Mouse (Mus musculus): ENCODE measurements at regions not wholly inside any gene's neighbourhood (a gene's known extent, or its start where the extent isn't known, plus 50 kb on each side); places are given as distances from the start of the nearest gene placed in this dataset.

- Histone ChIP-seq H3K27ac (ENCODE audit: low read depth) (no peak overlapping the region), H3K36me3 (replicated peaks; ENCODE audit: control insufficient read depth, insufficient read depth, low read length) (no peaks in the 10 kb centered on the region), H3K9me3 (replicated peaks; ENCODE audit: control insufficient read depth, low read length) (no peaks in the 10 kb centered on the region), H3K4me1 (ENCODE audit: control insufficient read depth, insufficient read depth) (no peaks in the 10 kb centered on the region), H3K9ac (replicated peaks; ENCODE audit: low read depth, low read length) (no peak overlapping the region), H3K4me2 (ENCODE audit: low read depth, low read length) (no peak overlapping the region), H3K4me3 (ENCODE audit: low read depth, low read length) (no peak overlapping the region), H3K27me3 (ENCODE audit: control insufficient read depth, insufficient read depth, low read length) (no peaks in the 10 kb centered on the region)
- TF ChIP-seq EP300 (IDR thresholded peaks at IDR 0.05; ENCODE audit: low read depth), result no peak
- no peak for TF ChIP-seq CTCF (IDR thresholded peaks at IDR 0.05; ENCODE audit: low read depth)
- DNase-seq (ENCODE audit: low spot score) (no peak), ATAC-seq (ENCODE audit: insufficient read depth, low read depth) (no peak)
Measured at GRCm38 (mm10) chr1:141974329-141974728, 1666.1 kb upstream of the B3galt2 start.

GRCm38 (mm10) chr1:141999769-142000168 is 1640.7 kb upstream of the B3galt2 start:
- no peaks in the 10 kb centered on the region for H3K4me1 ChIP-seq (ENCODE audit: control insufficient read depth, insufficient read depth)

GRCm38 (mm10) chr1:142000335-142000734 is 1640.1 kb upstream of the B3galt2 start:
- TF ChIP-seq EP300 (IDR thresholded peaks at IDR 0.05; ENCODE audit: low read depth) (no peak), CTCF (IDR thresholded peaks at IDR 0.05; ENCODE audit: low read depth) (no peak)
- H3K27me3 ChIP-seq (ENCODE audit: control insufficient read depth, insufficient read depth, low read length), result no peaks in the 10 kb centered on the region
- WGBS, result 80% methylated on average over 4 of the region's 4 CpGs
- no peaks in the 10 kb centered on the region for H3K4me1 ChIP-seq (ENCODE audit: control insufficient read depth, insufficient read depth)
- no peak overlapping the region for H3K4me2 ChIP-seq (ENCODE audit: low read depth, low read length)
- no peaks in the 10 kb centered on the region for H3K36me3 ChIP-seq (replicated peaks; ENCODE audit: control insufficient read depth, insufficient read depth, low read length)
- no peak for DNase-seq (ENCODE audit: low spot score)
- no peak overlapping the region for H3K27ac ChIP-seq (ENCODE audit: low read depth)
- ATAC-seq (ENCODE audit: insufficient read depth, low read depth), result no peak
- H3K9me3 ChIP-seq (replicated peaks; ENCODE audit: control insufficient read depth, low read length), result no peaks in the 10 kb centered on the region
- no peak overlapping the region for H3K9ac ChIP-seq (replicated peaks; ENCODE audit: low read depth, low read length)
- no peak overlapping the region for H3K4me3 ChIP-seq (ENCODE audit: low read depth, low read length)

More at GRCm38 (mm10) chr1:141999769-142000168, 1640.7 kb upstream of the B3galt2 start:
- Histone ChIP-seq H3K9me3 (replicated peaks; ENCODE audit: control insufficient read depth, low read length) (no peaks in the 10 kb centered on the region), H3K27me3 (ENCODE audit: control insufficient read depth, insufficient read depth, low read length) (no peaks in the 10 kb centered on the region), H3K4me2 (ENCODE audit: low read depth, low read length) (no peak overlapping the region), H3K36me3 (replicated peaks; ENCODE audit: control insufficient read depth, insufficient read depth, low read length) (no peaks in the 10 kb centered on the region), H3K27ac (ENCODE audit: low read depth) (no peak overlapping the region), H3K4me3 (ENCODE audit: low read depth, low read length) (no peak overlapping the region), H3K9ac (replicated peaks; ENCODE audit: low read depth, low read length) (no peak overlapping the region)
- TF ChIP-seq EP300 (IDR thresholded peaks at IDR 0.05; ENCODE audit: low read depth), result no peak
- no peak for TF ChIP-seq CTCF (IDR thresholded peaks at IDR 0.05; ENCODE audit: low read depth)
- no peak for ATAC-seq (ENCODE audit: insufficient read depth, low read depth)
- DNase-seq (ENCODE audit: low spot score), result no peak

- no peaks in the 10 kb centered on the region for H3K27me3 ChIP-seq (ENCODE audit: control insufficient read depth, insufficient read depth, low read length)
- H3K27ac ChIP-seq (ENCODE audit: low read depth), result no peak overlapping the region
- 49% methylated on average over 1 of the region's 1 CpGs for WGBS
- DNase-seq (ENCODE audit: low spot score) (no peak), ATAC-seq (ENCODE audit: insufficient read depth, low read depth) (no peak)
- H3K4me2 ChIP-seq (ENCODE audit: low read depth, low read length), result no peak overlapping the region
- H3K36me3 ChIP-seq (replicated peaks; ENCODE audit: control insufficient read depth, insufficient read depth, low read length), result no peaks in the 10 kb centered on the region
- no peak for TF ChIP-seq CTCF (IDR thresholded peaks at IDR 0.05; ENCODE audit: low read depth)
- no peak for TF ChIP-seq EP300 (IDR thresholded peaks at IDR 0.05; ENCODE audit: low read depth)
- no peak overlapping the region for H3K4me3 ChIP-seq (ENCODE audit: low read depth, low read length)
- H3K4me1 ChIP-seq (ENCODE audit: control insufficient read depth, insufficient read depth), result no peaks in the 10 kb centered on the region
- H3K9ac ChIP-seq (replicated peaks; ENCODE audit: low read depth, low read length), result no peak overlapping the region
- no peaks in the 10 kb centered on the region for H3K9me3 ChIP-seq (replicated peaks; ENCODE audit: control insufficient read depth, low read length)
Measured at GRCm38 (mm10) chr1:142006316-142006715, 1634.1 kb upstream of the B3galt2 start.

- no peak for TF ChIP-seq CTCF (IDR thresholded peaks at IDR 0.05; ENCODE audit: low read depth)
- no peak for TF ChIP-seq EP300 (IDR thresholded peaks at IDR 0.05; ENCODE audit: low read depth)
- no peak overlapping the region for H3K9ac ChIP-seq (replicated peaks; ENCODE audit: low read depth, low read length)
- no peak for ATAC-seq (ENCODE audit: insufficient read depth, low read depth)
Measured at GRCm38 (mm10) chr1:142042751-142043150, 1597.7 kb upstream of the B3galt2 start.

GRCm38 (mm10) chr1:142055207-142055606 is 1585.3 kb upstream of the B3galt2 start:
- Histone ChIP-seq H3K4me2 (ENCODE audit: low read depth, low read length) (no peak overlapping the region), H3K9ac (replicated peaks; ENCODE audit: low read depth, low read length) (no peak overlapping the region), H3K27me3 (ENCODE audit: control insufficient read depth, insufficient read depth, low read length) (no peaks in the 10 kb centered on the region), H3K27ac (ENCODE audit: low read depth) (no peak overlapping the region), H3K4me1 (ENCODE audit: control insufficient read depth, insufficient read depth) (no peaks in the 10 kb centered on the region), H3K9me3 (replicated peaks; ENCODE audit: control insufficient read depth, low read length) (no peaks in the 10 kb centered on the region), H3K36me3 (replicated peaks; ENCODE audit: control insufficient read depth, insufficient read depth, low read length) (no peaks in the 10 kb centered on the region), H3K4me3 (ENCODE audit: low read depth, low read length) (no peak overlapping the region)
- no peak for ATAC-seq (ENCODE audit: insufficient read depth, low read depth)
- no peak for TF ChIP-seq CTCF (IDR thresholded peaks at IDR 0.05; ENCODE audit: low read depth)
- DNase-seq (ENCODE audit: low spot score), result no peak

More at GRCm38 (mm10) chr1:142042751-142043150, 1597.7 kb upstream of the B3galt2 start:
- Histone ChIP-seq H3K4me2 (ENCODE audit: low read depth, low read length) (no peak overlapping the region), H3K4me3 (ENCODE audit: low read depth, low read length) (no peak overlapping the region), H3K27ac (ENCODE audit: low read depth) (no peak overlapping the region), H3K9me3 (replicated peaks; ENCODE audit: control insufficient read depth, low read length) (no peaks in the 10 kb centered on the region), H3K27me3 (ENCODE audit: control insufficient read depth, insufficient read depth, low read length) (no peaks in the 10 kb centered on the region), H3K4me1 (ENCODE audit: control insufficient read depth, insufficient read depth) (no peaks in the 10 kb centered on the region), H3K36me3 (replicated peaks; ENCODE audit: control insufficient read depth, insufficient read depth, low read length) (no peaks in the 10 kb centered on the region)
- no peak for DNase-seq (ENCODE audit: low spot score)
- WGBS, result 64% methylated on average over 2 of the region's 2 CpGs
